Mouse (Mus musculus): ENCODE data around the gene Nubpl. TPM values are rescaled to one million over a fixed set of nuclear protein-coding genes. Genes with fewer than 3 reads are reported as not detected.

Nubpl gene
- polyA plus RNA-seq, 1 experiment from 2014 or later, result 7.6 TPM

- no peak overlapping the region for H3K4me2 ChIP-seq
- 73% methylated on average over 2 of the region's 2 CpGs for WGBS (ENCODE audit: insufficient replicate concordance)
- H3K27ac ChIP-seq, result no peak overlapping the region
- H3K4me1 ChIP-seq, result peaks cover 10% of the 10 kb centered on the region; the same call in 1 of the 2 replicates
- no peak overlapping the region for H3K4me3 ChIP-seq
- H3K9ac ChIP-seq, result no peak overlapping the region
- H3K9me3 ChIP-seq (replicated peaks), result no peaks in the 10 kb centered on the region
- no peak for ATAC-seq
- H3K27me3 ChIP-seq (replicated peaks), result no peaks in the 10 kb centered on the region
- H3K36me3 ChIP-seq, result no peaks in the 10 kb centered on the region
These were observed 205.4 kb downstream of the Nubpl start for GRCm38 (mm10) chr12:52302961-52303360.

GRCm38 (mm10) chr12:52306348-52306747 lies 208.8 kb downstream of the Nubpl start:
- Histone ChIP-seq H3K27ac (no peak overlapping the region), H3K4me2 (no peak overlapping the region), H3K9ac (no peak overlapping the region), H3K9me3 (replicated peaks) (no peaks in the 10 kb centered on the region), H3K36me3 (no peaks in the 10 kb centered on the region), H3K4me3 (no peak overlapping the region), H3K4me1 (no peaks in the 10 kb centered on the region), H3K27me3 (replicated peaks) (no peaks in the 10 kb centered on the region)
- WGBS (ENCODE audit: insufficient replicate concordance), result 83% methylated on average over 7 of the region's 7 CpGs
- ATAC-seq, result no peak

- 45% methylated on average over 10 of the region's 10 CpGs for WGBS (ENCODE audit: insufficient replicate concordance)
These were observed 209.9 kb downstream of the Nubpl start for GRCm38 (mm10) chr12:52307331-52307982.

GRCm38 (mm10) chr12:52308628-52309027 lies 211.1 kb downstream of the Nubpl start:
- H3K27ac ChIP-seq, result no peak overlapping the region
- H3K9me3 ChIP-seq (replicated peaks), result no peaks in the 10 kb centered on the region
- H3K9ac ChIP-seq, result no peak overlapping the region
- H3K4me1 ChIP-seq, result no peaks in the 10 kb centered on the region
- ATAC-seq, result no peak
- H3K27me3 ChIP-seq (replicated peaks), result no peaks in the 10 kb centered on the region
- H3K4me2 ChIP-seq, result no peak overlapping the region
- H3K4me3 ChIP-seq, result no peak overlapping the region
- no peaks in the 10 kb centered on the region for H3K36me3 ChIP-seq
- WGBS (ENCODE audit: insufficient replicate concordance), result 75% methylated on average over 7 of the region's 7 CpGs

More at GRCm38 (mm10) chr12:52307331-52307982, 209.9 kb downstream of the Nubpl start:
- no peaks in the 10 kb centered on the region for H3K4me1 ChIP-seq
- H3K9ac ChIP-seq, result no peak overlapping the region
- no peaks in the 10 kb centered on the region for H3K9me3 ChIP-seq (replicated peaks)
- H3K27me3 ChIP-seq (replicated peaks), result no peaks in the 10 kb centered on the region
- no peak overlapping the region for H3K27ac ChIP-seq
- H3K36me3 ChIP-seq, result no peaks in the 10 kb centered on the region
- H3K4me2 ChIP-seq, result no peak overlapping the region
- ATAC-seq, result no peak
- H3K4me3 ChIP-seq, result no peak overlapping the region

- no peak for ATAC-seq
- no peak overlapping the region for H3K9ac ChIP-seq
- 67% methylated on average over 3 of the region's 3 CpGs for WGBS (ENCODE audit: insufficient replicate concordance)
- H3K4me3 ChIP-seq, result no peak overlapping the region
- H3K36me3 ChIP-seq, result no peaks in the 10 kb centered on the region
- H3K9me3 ChIP-seq (replicated peaks), result no peaks in the 10 kb centered on the region
- no peaks in the 10 kb centered on the region for H3K27me3 ChIP-seq (replicated peaks)
- no peak overlapping the region for H3K27ac ChIP-seq
- H3K4me2 ChIP-seq, result no peak overlapping the region
- H3K4me1 ChIP-seq, result no peaks in the 10 kb centered on the region
These were observed 217.3 kb downstream of the Nubpl start for GRCm38 (mm10) chr12:52314818-52315217.

- H3K4me2 ChIP-seq, result no peak overlapping the region
- no peaks in the 10 kb centered on the region for H3K9me3 ChIP-seq (replicated peaks)
- H3K27ac ChIP-seq, result no peak overlapping the region
- H3K36me3 ChIP-seq, result no peaks in the 10 kb centered on the region
- no peaks in the 10 kb centered on the region for H3K27me3 ChIP-seq (replicated peaks)
- H3K4me3 ChIP-seq, result no peak overlapping the region
- ATAC-seq, result no peak
- WGBS (ENCODE audit: insufficient replicate concordance), result 67% methylated on average over 6 of the region's 6 CpGs
- H3K4me1 ChIP-seq, result no peaks in the 10 kb centered on the region
- no peak overlapping the region for H3K9ac ChIP-seq
These were observed 220.1 kb downstream of the Nubpl start for GRCm38 (mm10) chr12:52317635-52318034.

GRCm38 (mm10) chr12:52318426-52318825 lies 220.9 kb downstream of the Nubpl start:
- Histone ChIP-seq H3K4me1 (no peaks in the 10 kb centered on the region), H3K27ac (no peak overlapping the region), H3K36me3 (no peaks in the 10 kb centered on the region), H3K4me2 (no peak overlapping the region), H3K9ac (no peak overlapping the region), H3K9me3 (replicated peaks) (no peaks in the 10 kb centered on the region), H3K27me3 (replicated peaks) (no peaks in the 10 kb centered on the region), H3K4me3 (no peak overlapping the region)
- 75% methylated on average over 9 of the region's 9 CpGs for WGBS (ENCODE audit: insufficient replicate concordance)
- no peak for ATAC-seq

GRCm38 (mm10) chr12:52319156-52319555 lies 221.6 kb downstream of the Nubpl start:
- H3K27me3 ChIP-seq (replicated peaks), result no peaks in the 10 kb centered on the region
- no peak for ATAC-seq
- 74% methylated on average over 6 of the region's 6 CpGs for WGBS (ENCODE audit: insufficient replicate concordance)

GRCm38 (mm10) chr12:52328488-52328887 lies 231.0 kb downstream of the Nubpl start:
- H3K27ac ChIP-seq, result no peak overlapping the region
- WGBS (ENCODE audit: insufficient replicate concordance), result 74% methylated on average over 4 of the region's 4 CpGs
- no peak overlapping the region for H3K9ac ChIP-seq
- H3K27me3 ChIP-seq (replicated peaks), result no peaks in the 10 kb centered on the region
- no peaks in the 10 kb centered on the region for H3K4me1 ChIP-seq
- no peaks in the 10 kb centered on the region for H3K36me3 ChIP-seq
- H3K4me2 ChIP-seq, result no peak overlapping the region
- no peaks in the 10 kb centered on the region for H3K9me3 ChIP-seq (replicated peaks)
- no peak for ATAC-seq
- no peak overlapping the region for H3K4me3 ChIP-seq

More at GRCm38 (mm10) chr12:52319156-52319555, 221.6 kb downstream of the Nubpl start:
- no peak overlapping the region for H3K4me2 ChIP-seq
- no peak overlapping the region for H3K27ac ChIP-seq
- H3K36me3 ChIP-seq, result no peaks in the 10 kb centered on the region
- H3K9ac ChIP-seq, result no peak overlapping the region
- H3K9me3 ChIP-seq (replicated peaks), result no peaks in the 10 kb centered on the region
- H3K4me1 ChIP-seq, result no peaks in the 10 kb centered on the region
- no peak overlapping the region for H3K4me3 ChIP-seq

- ATAC-seq, result no peak
- Histone ChIP-seq H3K36me3 (no peaks in the 10 kb centered on the region), H3K4me3 (no peak overlapping the region), H3K9me3 (replicated peaks) (no peaks in the 10 kb centered on the region), H3K4me2 (no peak overlapping the region), H3K9ac (no peak overlapping the region), H3K4me1 (peaks cover 11% of the 10 kb centered on the region; the same call in 1 of the 2 replicates), H3K27ac (no peak overlapping the region), H3K27me3 (replicated peaks) (no peaks in the 10 kb centered on the region)
- 86% methylated on average over 11 of the region's 11 CpGs for WGBS (ENCODE audit: insufficient replicate concordance)
These were observed 237.7 kb downstream of the Nubpl start for GRCm38 (mm10) chr12:52335142-52335765.

- no peaks in the 10 kb centered on the region for H3K9me3 ChIP-seq (replicated peaks)
- no peaks in the 10 kb centered on the region for H3K36me3 ChIP-seq
- peak; percentile 58; the same call in 1 of the 2 replicates for ATAC-seq
- 35% methylated on average over 2 of the region's 2 CpGs for WGBS (ENCODE audit: insufficient replicate concordance)
- H3K4me1 ChIP-seq, result peaks cover 11% of the 10 kb centered on the region; the same call in 1 of the 2 replicates
- H3K4me3 ChIP-seq, result no peak overlapping the region
- H3K27ac ChIP-seq, result no peak overlapping the region
- no peak overlapping the region for H3K9ac ChIP-seq
- H3K27me3 ChIP-seq (replicated peaks), result no peaks in the 10 kb centered on the region
- no peak overlapping the region for H3K4me2 ChIP-seq
These were observed 240.7 kb downstream of the Nubpl start for GRCm38 (mm10) chr12:52338136-52338753.

- no peak overlapping the region for H3K9ac ChIP-seq
- H3K9me3 ChIP-seq (replicated peaks), result no peaks in the 10 kb centered on the region
- H3K36me3 ChIP-seq, result no peaks in the 10 kb centered on the region
- H3K4me2 ChIP-seq, result no peak overlapping the region
- H3K27ac ChIP-seq, result no peak overlapping the region
- H3K4me1 ChIP-seq, result no peaks in the 10 kb centered on the region
- ATAC-seq, result no peak
- H3K27me3 ChIP-seq (replicated peaks), result no peaks in the 10 kb centered on the region
- WGBS (ENCODE audit: insufficient replicate concordance), result 76% methylated on average over 5 of the region's 5 CpGs
- no peak overlapping the region for H3K4me3 ChIP-seq
These were observed 249.1 kb downstream of the Nubpl start for GRCm38 (mm10) chr12:52346611-52347010.

All from liver, embryonic 12.5 days (tissue).